Mouse (Mus musculus) MEL (cell line): ENCODE results near the gene A730061H03Rik. TPM values are rescaled to one million over a fixed set of nuclear protein-coding genes. Genes with fewer than 3 reads are reported as not detected.

Source experiments
- DNase-seq: peaks from one replicate; pipeline ENCODE4 v3.0.0; 2011; ENCODE audit warnings: low read depth, low spot score
- H3K27ac ChIP-seq: 2 replicates; pipeline ENCODE4 v1.5.1; 2012; ENCODE audit warnings: low read depth, mild to moderate bottlenecking, control low read depth, low read length, moderate library complexity; ENCODE audit not compliant: control insufficient read depth
- H3K27me3 ChIP-seq, 2 experiments: fragments of 150-350 bp in 1 of 2; sonication (generic) in 1 of 2; 2 replicates each; pipeline ENCODE4 v1.6.1; 2012; ENCODE audit warnings: low read length in 2 of 2, mild to moderate bottlenecking in 2 of 2, improper control_type of control experiment in 1 of 2, moderate library complexity in 1 of 2; ENCODE audit not compliant: insufficient read depth in 2 of 2, control insufficient read depth in 1 of 2
- H3K36me3 ChIP-seq, 2 experiments: 2 replicates each; pipeline ENCODE4 v1.6.1; 2012 to 2014; ENCODE audit warnings: low read length in 2 of 2, improper control_type of control experiment in 1 of 2, inconsistent platforms in 1 of 2, mild to moderate bottlenecking in 1 of 2; ENCODE audit not compliant: insufficient read depth in 2 of 2, control insufficient read depth in 1 of 2
- H3K4me1 ChIP-seq, 2 experiments: fragments of 150-350 bp in 1 of 2; sonication (generic) in 1 of 2; 2 replicates each; pipeline ENCODE4 v1.6.1; 2012; ENCODE audit warnings: low read length in 2 of 2, improper control_type of control experiment in 1 of 2, mild to moderate bottlenecking in 1 of 2; ENCODE audit not compliant: insufficient read depth in 2 of 2, control insufficient read depth in 1 of 2
- H3K4me3 ChIP-seq, 2 experiments: fragments of 150-350 bp in 1 of 2; sonication (generic) in 1 of 2; 2 replicates each; pipeline ENCODE4 v1.5.1; 2012; ENCODE audit warnings: low read depth in 2 of 2, low read length in 2 of 2, mild to moderate bottlenecking in 2 of 2, moderate library complexity in 2 of 2, control low read depth in 1 of 2, improper control_type of control experiment in 1 of 2; ENCODE audit not compliant: control insufficient read depth in 1 of 2, insufficient read depth in 1 of 2
- H3K79me2 ChIP-seq: 2 replicates; pipeline ENCODE4 v1.6.1; 2012; ENCODE audit warnings: mild to moderate bottlenecking, low read length, moderate library complexity; ENCODE audit not compliant: control insufficient read depth, poor library complexity, insufficient read depth
- H3K9ac ChIP-seq: 2 replicates; pipeline ENCODE4 v1.6.1; 2012; ENCODE audit warnings: low read depth, mild to moderate bottlenecking, control low read depth, low read length, moderate library complexity; ENCODE audit not compliant: control insufficient read depth, poor library complexity, severe bottlenecking
- H3K9me3 ChIP-seq: fragments of 150-350 bp; sonication (generic); replicated peaks from 2 replicates; pipeline ENCODE4 v1.6.1; 2012; ENCODE audit warnings: mild to moderate bottlenecking, low read length, improper control_type of control experiment, moderate library complexity; ENCODE audit not compliant: insufficient read depth
- BHLHE40 ChIP-seq: IDR thresholded peaks from 2 replicates; pipeline ENCODE4 v1.6.1; 2012; ENCODE audit warnings: low read depth, mild to moderate bottlenecking, inconsistent platforms, low read length, improper control_type of control experiment, borderline replicate concordance
- CHD1 ChIP-seq: IDR thresholded peaks from 2 replicates; pipeline ENCODE4 v1.6.1; 2012; ENCODE audit warnings: low read depth, mild to moderate bottlenecking, inconsistent platforms, low read length, improper control_type of control experiment
- CTCF ChIP-seq, 3 experiments: IDR thresholded peaks in 2 of 3; conservative IDR thresholded peaks in 1 of 3; 2 replicates each; pipeline ENCODE4 v1.5.1; 2011 to 2012; ENCODE audit warnings: low read length in 3 of 3, low read depth in 2 of 3, mild to moderate bottlenecking in 2 of 3, improper control_type of control experiment in 1 of 3, inconsistent platforms in 1 of 3, mixed read lengths in 1 of 3, moderate library complexity in 1 of 3; ENCODE audit not compliant: control insufficient read depth in 1 of 3, insufficient read depth in 1 of 3, poor library complexity in 1 of 3, severe bottlenecking in 1 of 3
- ETS1 ChIP-seq: IDR thresholded peaks from 2 replicates; pipeline ENCODE4 v1.6.1; 2012; ENCODE audit warnings: low read depth, mild to moderate bottlenecking, inconsistent platforms, low read length, improper control_type of control experiment, moderate library complexity
- GATA1 ChIP-seq: IDR thresholded peaks from 2 replicates; pipeline ENCODE4 v1.6.1; 2011; ENCODE audit warnings: low read depth, low read length, improper control_type of control experiment
- HCFC1 ChIP-seq: IDR thresholded peaks from 2 replicates; pipeline ENCODE4 v1.6.1; 2012; ENCODE audit warnings: low read depth, mild to moderate bottlenecking, inconsistent platforms, low read length, improper control_type of control experiment, moderate library complexity
- JUND ChIP-seq: IDR thresholded peaks from 2 replicates; pipeline ENCODE4 v1.6.1; 2011; ENCODE audit warnings: low read depth, mild to moderate bottlenecking, improper control_type of control experiment, low read length
- MAX ChIP-seq: IDR thresholded peaks from 2 replicates; pipeline ENCODE4 v1.6.1; 2011; ENCODE audit warnings: low read length, improper control_type of control experiment
- MAZ ChIP-seq: IDR thresholded peaks from 2 replicates; pipeline ENCODE4 v1.6.1; 2012; ENCODE audit warnings: low read depth, mild to moderate bottlenecking, inconsistent platforms, low read length, improper control_type of control experiment
- MXI1 ChIP-seq: IDR thresholded peaks from 2 replicates; pipeline ENCODE4 v1.6.1; 2011; ENCODE audit warnings: mild to moderate bottlenecking, low read depth, low read length, improper control_type of control experiment
- POLR2A ChIP-seq, 2 experiments: IDR thresholded peaks; 2 replicates each; pipeline ENCODE4 v1.6.1; 2011 to 2012; ENCODE audit warnings: low read length in 2 of 2, mild to moderate bottlenecking in 2 of 2, control low read depth in 1 of 2, improper control_type of control experiment in 1 of 2, low read depth in 1 of 2, moderate library complexity in 1 of 2; ENCODE audit not compliant: control insufficient read depth in 1 of 2, insufficient read depth in 1 of 2, poor library complexity in 1 of 2
- RCOR1 ChIP-seq: IDR thresholded peaks from 2 replicates; pipeline ENCODE4 v1.6.1; 2012; ENCODE audit warnings: low read depth, mild to moderate bottlenecking, inconsistent platforms, low read length, improper control_type of control experiment
- SIN3A ChIP-seq: IDR thresholded peaks from 2 replicates; pipeline ENCODE4 v1.6.1; 2012; ENCODE audit warnings: low read length, improper control_type of control experiment, inconsistent platforms
- TBP ChIP-seq: IDR thresholded peaks from 2 replicates; pipeline ENCODE4 v1.8.0; 2011; ENCODE audit warnings: low read depth, low read length, improper control_type of control experiment
- USF1 ChIP-seq: IDR thresholded peaks from 2 replicates; pipeline ENCODE4 v1.6.1; 2014; ENCODE audit warnings: low read depth, mild to moderate bottlenecking, inconsistent platforms, low read length, improper control_type of control experiment, moderate library complexity
- ZC3H11A ChIP-seq: IDR thresholded peaks from 2 replicates; pipeline ENCODE4 v1.6.1; 2012; ENCODE audit warnings: low read depth, mild to moderate bottlenecking, inconsistent platforms, low read length, improper control_type of control experiment
- ZKSCAN1 ChIP-seq: IDR thresholded peaks from 2 replicates; pipeline ENCODE4 v1.6.1; 2012; ENCODE audit warnings: low read depth, mild to moderate bottlenecking, inconsistent platforms, low read length, improper control_type of control experiment, moderate library complexity
- ZNF384 ChIP-seq: IDR thresholded peaks from 2 replicates; pipeline ENCODE4 v1.6.1; 2012; ENCODE audit warnings: low read depth, mild to moderate bottlenecking, inconsistent platforms, low read length, improper control_type of control experiment
- polyA plus RNA-seq, 2 experiments: library from polyadenylated mRNA; stranded (reverse) in 1 of 2; unstranded in 1 of 2; fragments of >175 nt in 1 of 2; fragments of >200 nt in 1 of 2; gene quantifications; 2 replicates each; pipeline versions ENCODE4 v1.2.1 to v1.2.4; 2012; ENCODE audit warnings: low replicate concordance in 2 of 2, low read depth in 1 of 2; ENCODE audit not compliant: insufficient read length in 2 of 2, insufficient read depth in 1 of 2, missing spikeins in 1 of 2
- total RNA-seq: library from RNA; depleted of rRNA; stranded (reverse); fragments of 300-350 nt; gene quantifications from 2 replicates; pipeline ENCODE4 v1.2.3, GENCODE M21; 2012

The A730061H03Rik gene
- total and polyA plus RNA-seq, 3 experiments, result 0.73 to 0.86 TPM; not detected in 1

DNA sequence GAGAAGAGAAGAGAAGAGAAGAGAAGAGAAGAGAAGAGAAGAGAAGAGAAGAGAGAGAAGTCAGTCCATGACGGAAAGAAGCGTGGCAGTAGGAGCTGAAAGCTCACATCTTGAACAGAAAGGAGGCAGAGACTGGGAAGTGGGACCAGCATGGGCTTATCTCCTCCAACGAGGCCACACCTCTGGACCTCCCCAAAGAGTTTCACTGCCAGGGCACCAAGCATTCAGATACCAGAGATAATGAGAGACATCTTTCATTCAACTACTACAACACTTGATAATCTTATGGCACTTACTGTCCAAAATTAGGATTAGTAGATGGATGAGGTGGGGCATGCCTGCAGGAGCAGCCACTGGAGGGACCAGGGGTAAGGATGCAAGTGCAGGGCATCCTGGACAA is 4.4 kb downstream of the A730061H03Rik start:
- 0 out of 2 replicates have a peak, but pooled peaks have one; percentile 33 for TF ChIP-seq MXI1
- TF ChIP-seq ETS1, result 0 out of 2 replicates have a peak, but pooled peaks have one; percentile 19
- TF ChIP-seq MAZ, result no peak
- TF ChIP-seq GATA1, result peak; percentile 52
- no peak for TF ChIP-seq MAX
- TF ChIP-seq CHD1, result no peak
- 0 out of 2 replicates have a peak, but pooled peaks have one; percentile 2 for TF ChIP-seq HCFC1
- no peak for TF ChIP-seq ZKSCAN1
- TF ChIP-seq ZC3H11A, result no peak
- TF ChIP-seq USF1, result no peak
- Histone ChIP-seq H3K4me3 (no peak overlapping the region), H3K9ac (no peak overlapping the region), H3K79me2 (no peaks in the 10 kb centered on the region; the same call in none of the 2 replicates), H3K4me1 (peaks cover 7 to 25% of the 10 kb centered on the region in 2 experiments; a peak in 3 of 4 replicates), H3K36me3 (peaks cover 0 to 32% of the 10 kb centered on the region in 2 experiments; a peak in 2 of 4 replicates), H3K9me3 (no peaks in the 10 kb centered on the region), H3K27me3 (no peaks in the 10 kb centered on the region), H3K27ac (no peak overlapping the region)
- DNase-seq, result peak; percentile 56

DNA sequence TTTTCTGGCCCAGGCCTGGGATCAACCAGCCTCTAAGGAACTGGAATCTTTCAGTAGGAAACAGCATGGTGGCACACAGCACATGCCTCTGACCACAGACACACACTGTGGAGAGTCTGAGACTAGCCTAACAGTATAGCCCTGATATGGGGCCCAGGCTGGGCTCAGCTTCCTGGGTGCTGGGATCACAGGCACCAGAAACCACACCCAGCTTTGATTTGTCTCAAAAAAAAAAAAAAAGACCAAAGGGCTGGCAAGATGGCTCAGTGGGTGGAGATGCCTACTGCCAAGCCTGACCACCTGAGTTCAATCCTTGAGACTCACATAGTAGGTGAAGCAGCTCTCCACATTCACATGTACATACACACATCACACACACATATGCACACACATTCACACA is 5.6 kb downstream of the A730061H03Rik start:
- no peaks in the 10 kb centered on the region for H3K9me3 ChIP-seq
- DNase-seq, result no peak
- peaks cover 7 to 25% of the 10 kb centered on the region in 2 experiments; a peak in 3 of 4 replicates for H3K4me1 ChIP-seq
- no peak overlapping the region for H3K27ac ChIP-seq
- H3K4me3 ChIP-seq, result no peak overlapping the region
- TF ChIP-seq CTCF (IDR thresholded peaks at IDR 0.05 in 2 of 3, conservative IDR thresholded peaks at IDR 0.05 in 1 of 3; ENCODE audit: control insufficient read depth in 1 of 3, insufficient read depth in 1 of 3, low read depth in 2 of 3, low read length in 3 of 3, poor library complexity in 1 of 3, severe bottlenecking in 1 of 3) (no peak), TBP (no peak), RCOR1 (peak; percentile 72), ZNF384 (peak; percentile 83), BHLHE40 (no peak), ZKSCAN1 (no peak), POLR2A (IDR thresholded peaks at IDR 0.05; ENCODE audit: control insufficient read depth in 1 of 2, insufficient read depth in 1 of 2, low read depth in 1 of 2, low read length in 2 of 2, poor library complexity in 1 of 2) (no peak), SIN3A (no peak), MAZ (no peak), JUND (no peak)
- H3K79me2 ChIP-seq, result no peaks in the 10 kb centered on the region; the same call in none of the 2 replicates
- H3K36me3 ChIP-seq, result peaks cover 1 to 32% of the 10 kb centered on the region in 2 experiments; a peak in 3 of 4 replicates
- H3K27me3 ChIP-seq, result no peaks in the 10 kb centered on the region
- H3K9ac ChIP-seq, result no peak overlapping the region
